Mouse (Mus musculus) G1E (cell line): ENCODE results near the gene Hnrnpk.

Experiments
- CTCF ChIP-seq: IDR thresholded peaks from 2 replicates; pipeline ENCODE4 v1.5.1; 2012; ENCODE audit warnings: low read depth, low read length, inconsistent platforms, mixed read lengths
- GATA1 ChIP-seq: IDR thresholded peaks from 2 replicates; pipeline ENCODE4 v1.6.1; 2012; ENCODE audit warnings: borderline replicate concordance, low read length, inconsistent platforms, mixed read lengths
- TAL1 ChIP-seq: conservative IDR thresholded peaks from 2 replicates; pipeline ENCODE4 v1.6.1; 2012; ENCODE audit warnings: low read depth, low read length, inconsistent platforms, mixed read lengths

DNA sequence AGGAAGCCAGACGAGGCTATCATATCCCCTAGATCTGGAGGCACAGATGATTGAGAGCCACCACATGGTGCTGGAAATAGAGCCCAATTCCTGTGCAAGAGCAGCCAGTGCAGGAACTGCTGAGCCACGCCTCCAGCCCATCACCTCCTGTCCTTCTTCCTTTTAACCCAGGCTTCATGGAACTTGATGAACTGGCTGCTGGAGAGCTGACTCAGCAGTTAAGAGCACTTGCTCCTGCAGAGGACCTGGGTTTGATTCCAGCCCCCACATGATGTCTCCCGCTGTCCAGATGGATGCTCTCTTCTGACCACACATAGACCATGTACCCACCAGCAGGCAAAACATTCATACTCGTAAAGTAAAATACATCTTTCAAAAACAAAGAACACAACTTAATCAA, 34.3 kb downstream of the Hnrnpk start:
- TF ChIP-seq CTCF (no peak), GATA1 (no peak), TAL1 (no peak)
